Mouse (Mus musculus) thymus, adult 2 months (tissue): ENCODE data around the gene Naa35.

Experiments
- CTCF ChIP-seq: fragments of 200-500 bp; IDR thresholded peaks from 2 replicates; pipeline ENCODE4 v1.5.1; 2012; ENCODE audit warnings: mild to moderate bottlenecking, control low read depth, low read length, moderate library complexity, borderline replicate concordance; ENCODE audit not compliant: control insufficient read depth, poor library complexity, insufficient read depth; ENCODE audit errors: extremely low read depth
- POLR2A ChIP-seq: fragments of 200-500 bp; IDR thresholded peaks from 2 replicates; pipeline ENCODE4 v1.6.1; 2012; ENCODE audit warnings: mild to moderate bottlenecking, low read length, control low read depth, moderate library complexity; ENCODE audit not compliant: control insufficient read depth, poor library complexity, insufficient read depth; ENCODE audit errors: extremely low read depth

DNA sequence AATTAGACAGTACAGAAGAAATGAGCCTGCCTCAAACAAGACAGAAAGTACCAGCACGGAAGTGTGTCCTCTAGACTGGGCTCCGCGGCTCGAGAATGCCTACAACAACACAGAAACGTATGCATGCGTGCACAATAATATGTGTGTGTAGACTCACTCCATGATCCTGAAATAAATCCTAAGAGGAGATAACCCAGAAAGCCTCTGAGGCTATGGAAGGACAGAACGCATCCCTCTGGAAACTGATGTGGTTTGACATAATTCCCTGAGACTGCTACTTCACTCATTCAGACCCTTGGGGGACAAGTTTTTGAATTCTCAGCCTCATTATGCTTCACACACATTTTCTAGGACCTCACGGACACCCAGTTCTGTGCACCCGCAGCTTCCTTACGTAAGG is 42.6 kb upstream of the Naa35 start:
- TF ChIP-seq POLR2A (no peak), CTCF (no peak)
